Mouse (Mus musculus) testis, postnatal 14 days (tissue): ENCODE results near the gene Commd7.

Source experiments
- DNase-seq: peaks from one replicate; pipeline ENCODE4 v3.0.0; 2021; ENCODE audit warnings: low spot score

Commd7 gene

GRCm38 (mm10) chr2:153618889-153619288 lies 13.7 kb downstream of the Commd7 start:
- no peak for DNase-seq

- no peak for DNase-seq
Measured at GRCm38 (mm10) chr2:153618439-153618838, 14.1 kb downstream of the Commd7 start.

GRCm38 (mm10) chr2:153616893-153617292 lies 15.7 kb downstream of the Commd7 start:
- DNase-seq: no peak

- no peak for DNase-seq
Measured at GRCm38 (mm10) chr2:153612594-153613281, 19.8 kb downstream of the Commd7 start.

GRCm38 (mm10) chr2:153611743-153612142 lies 20.8 kb downstream of the Commd7 start:
- no peak for DNase-seq

GRCm38 (mm10) chr2:153611241-153611630 lies 21.3 kb downstream of the Commd7 start:
- no peak for DNase-seq

- peak; percentile 28 for DNase-seq
Measured at GRCm38 (mm10) chr2:153610426-153611240, 21.9 kb downstream of the Commd7 start.

GRCm38 (mm10) chr2:153609548-153609947 lies 23.0 kb downstream of the Commd7 start:
- DNase-seq: peak; percentile 82

- no peak for DNase-seq
Measured at GRCm38 (mm10) chr2:153609058-153609457, 23.5 kb downstream of the Commd7 start.

- peak; percentile 41 for DNase-seq
Measured at GRCm38 (mm10) chr2:153607870-153608515, 24.6 kb downstream of the Commd7 start.

GRCm38 (mm10) chr2:153606421-153606820 lies 26.2 kb downstream of the Commd7 start:
- DNase-seq: no peak

GRCm38 (mm10) chr2:153603724-153604123 lies 28.9 kb downstream of the Commd7 start:
- DNase-seq: no peak

GRCm38 (mm10) chr2:153600667-153601648 lies 31.6 kb downstream of the Commd7 start:
- peak; percentile 58 for DNase-seq

GRCm38 (mm10) chr2:153600021-153600666 lies 32.4 kb downstream of the Commd7 start:
- peak; percentile 81 for DNase-seq

GRCm38 (mm10) chr2:153597626-153598025 lies 35.0 kb downstream of the Commd7 start:
- DNase-seq: no peak

- no peak for DNase-seq
Measured at GRCm38 (mm10) chr2:153597014-153597413, 35.6 kb downstream of the Commd7 start.

GRCm38 (mm10) chr2:153594998-153595397 lies 37.6 kb downstream of the Commd7 start:
- no peak for DNase-seq

GRCm38 (mm10) chr2:153593186-153593585 lies 39.4 kb downstream of the Commd7 start:
- DNase-seq: no peak

- no peak for DNase-seq
Measured at GRCm38 (mm10) chr2:153592056-153593014, 40.2 kb downstream of the Commd7 start.
